Mouse (Mus musculus): ENCODE data around the gene Gm45233. TPM values are rescaled to one million over a fixed set of nuclear protein-coding genes. Genes with fewer than 3 reads are reported as not detected.

Gm45233 gene
- polyA plus RNA-seq, 1 experiment from 2014 or later, result 0.23 TPM

GRCm38 (mm10) chr7:43511707-43512478 is 68.0 kb downstream of the Gm45233 start:
- TF ChIP-seq CTCF (IDR thresholded peaks at IDR 0.05; ENCODE audit: low read depth), result no peak
- WGBS, result 40% methylated on average over 4 of the region's 4 CpGs
- ATAC-seq, result no peak

GRCm38 (mm10) chr7:43512519-43512918 is 68.6 kb downstream of the Gm45233 start:
- no peak for ATAC-seq
- H3K4me3 ChIP-seq (ENCODE audit: low read depth, low read length), result no peak overlapping the region
- H3K27me3 ChIP-seq (replicated peaks; ENCODE audit: control insufficient read depth, insufficient read depth, low read length), result no peaks in the 10 kb centered on the region
- H3K4me2 ChIP-seq (replicated peaks; ENCODE audit: low read depth), result no peak overlapping the region
- no peaks in the 10 kb centered on the region for H3K4me1 ChIP-seq (replicated peaks; ENCODE audit: control insufficient read depth, insufficient read depth, low read length)
- no peak overlapping the region for H3K9ac ChIP-seq (ENCODE audit: low read depth, low read length)
- H3K27ac ChIP-seq (ENCODE audit: low read depth, low read length), result no peak overlapping the region
- no peaks in the 10 kb centered on the region for H3K9me3 ChIP-seq (ENCODE audit: control insufficient read depth)
- 80% methylated on average over 4 of the region's 4 CpGs for WGBS
- no peak for TF ChIP-seq CTCF (IDR thresholded peaks at IDR 0.05; ENCODE audit: low read depth)
- H3K36me3 ChIP-seq (ENCODE audit: control insufficient read depth, insufficient read depth), result no peaks in the 10 kb centered on the region

More at GRCm38 (mm10) chr7:43511707-43512478, 68.0 kb downstream of the Gm45233 start:
- Histone ChIP-seq H3K27ac (ENCODE audit: low read depth, low read length) (no peak overlapping the region), H3K4me1 (replicated peaks; ENCODE audit: control insufficient read depth, insufficient read depth, low read length) (no peaks in the 10 kb centered on the region), H3K9ac (ENCODE audit: low read depth, low read length) (no peak overlapping the region), H3K36me3 (ENCODE audit: control insufficient read depth, insufficient read depth) (no peaks in the 10 kb centered on the region), H3K27me3 (replicated peaks; ENCODE audit: control insufficient read depth, insufficient read depth, low read length) (no peaks in the 10 kb centered on the region), H3K4me2 (replicated peaks; ENCODE audit: low read depth) (no peak overlapping the region), H3K4me3 (ENCODE audit: low read depth, low read length) (no peak overlapping the region), H3K9me3 (ENCODE audit: control insufficient read depth) (no peaks in the 10 kb centered on the region)

Small RNAs within 50 kb of the gene (microRNA-seq; reads per million reads assigned to microRNA genes)
- gene Mir7051, result 1.6 reads per million

Other genes starting within 250 kb of the Gm45233 start
- gene Zfp715, start 130.8 kb upstream of the Gm45233 start, polyA plus RNA-seq (2015; fragmentation: Nextera tagmentation; extraction: Ambion mirVana), result 5.3 and 5.5 TPM in 2 replicates
- gene Siglecf, start 92.8 kb upstream of the Gm45233 start, polyA plus RNA-seq (2015; fragmentation: Nextera tagmentation; extraction: Ambion mirVana), result 0.25 and 0.33 TPM in 2 replicates
- 0.07 and 0.08 TPM in 2 replicates for gene Siglecg, start 35.9 kb upstream of the Gm45233 start, polyA plus RNA-seq (2015; fragmentation: Nextera tagmentation; extraction: Ambion mirVana)
- gene Lim2, start 16.5 kb upstream of the Gm45233 start, polyA plus RNA-seq (2015; fragmentation: Nextera tagmentation; extraction: Ambion mirVana), result 0.52 and 0.92 TPM in 2 replicates
- gene Nkg7, start 7.1 kb upstream of the Gm45233 start, polyA plus RNA-seq (2015; fragmentation: Nextera tagmentation; extraction: Ambion mirVana), result 1.6 and 2.7 TPM in 2 replicates
- gene Cldnd2, start 3.3 kb upstream of the Gm45233 start, polyA plus RNA-seq (2015; fragmentation: Nextera tagmentation; extraction: Ambion mirVana), result not detected in 2 replicates
- gene Etfb, start within 50 bp of the Gm45233 start, polyA plus RNA-seq (2015; fragmentation: Nextera tagmentation; extraction: Ambion mirVana), result 813 and 825 TPM in 2 replicates
- 4.5 and 5.3 TPM in 2 replicates for gene Vsig10l, start 19.0 kb downstream of the Gm45233 start, polyA plus RNA-seq (2015; fragmentation: Nextera tagmentation; extraction: Ambion mirVana)
- gene Iglon5, start 45.9 kb downstream of the Gm45233 start, polyA plus RNA-seq (2015; fragmentation: Nextera tagmentation; extraction: Ambion mirVana), result 0.20 TPM in 2 replicates
- not detected in 2 replicates for gene 4931406B18Rik, start 61.8 kb downstream of the Gm45233 start, polyA plus RNA-seq (2015; fragmentation: Nextera tagmentation; extraction: Ambion mirVana)
- 1.5 and 2.7 TPM in 2 replicates for gene Cd33, start 100.3 kb downstream of the Gm45233 start, polyA plus RNA-seq (2015; fragmentation: Nextera tagmentation; extraction: Ambion mirVana)
- gene Zfp658, start 118.1 kb downstream of the Gm45233 start, polyA plus RNA-seq (2015; fragmentation: Nextera tagmentation; extraction: Ambion mirVana), result 0.68 and 0.75 TPM in 2 replicates
- gene Zfp719, start 135.5 kb downstream of the Gm45233 start, polyA plus RNA-seq (2015; fragmentation: Nextera tagmentation; extraction: Ambion mirVana), result 3.5 and 3.6 TPM in 2 replicates
- not detected in 2 replicates for gene Zfp819, start 163.0 kb downstream of the Gm45233 start, polyA plus RNA-seq (2015; fragmentation: Nextera tagmentation; extraction: Ambion mirVana)
- gene Ceacam18, start 190.6 kb downstream of the Gm45233 start, polyA plus RNA-seq (2015; fragmentation: Nextera tagmentation; extraction: Ambion mirVana), result 59.7 and 68.3 TPM in 2 replicates
- gene Siglece, start 216.0 kb downstream of the Gm45233 start, polyA plus RNA-seq (2015; fragmentation: Nextera tagmentation; extraction: Ambion mirVana), result 0.50 and 0.64 TPM in 2 replicates
- gene Ctu1, start 227.9 kb downstream of the Gm45233 start, polyA plus RNA-seq (2015; fragmentation: Nextera tagmentation; extraction: Ambion mirVana), result 5.2 and 5.8 TPM in 2 replicates
- gene Klk14, start 246.3 kb downstream of the Gm45233 start, polyA plus RNA-seq (2015; fragmentation: Nextera tagmentation; extraction: Ambion mirVana), result 0.09 and 0.12 TPM in 2 replicates

All from intestine, postnatal 0 days (tissue).